Mouse (Mus musculus) E14TG2a.4 (cell line): ENCODE measurements around the gene Ugt1a10.

Experiments used
- CTCF ChIP-seq: conservative IDR thresholded peaks from 2 replicates; pipeline ENCODE4 v1.5.1; 2014; ENCODE audit warnings: low read length
- NANOG ChIP-seq: IDR thresholded peaks from 2 replicates; pipeline ENCODE4 v1.6.1; 2014; ENCODE audit warnings: borderline replicate concordance, low read length, mixed read lengths

DNA sequence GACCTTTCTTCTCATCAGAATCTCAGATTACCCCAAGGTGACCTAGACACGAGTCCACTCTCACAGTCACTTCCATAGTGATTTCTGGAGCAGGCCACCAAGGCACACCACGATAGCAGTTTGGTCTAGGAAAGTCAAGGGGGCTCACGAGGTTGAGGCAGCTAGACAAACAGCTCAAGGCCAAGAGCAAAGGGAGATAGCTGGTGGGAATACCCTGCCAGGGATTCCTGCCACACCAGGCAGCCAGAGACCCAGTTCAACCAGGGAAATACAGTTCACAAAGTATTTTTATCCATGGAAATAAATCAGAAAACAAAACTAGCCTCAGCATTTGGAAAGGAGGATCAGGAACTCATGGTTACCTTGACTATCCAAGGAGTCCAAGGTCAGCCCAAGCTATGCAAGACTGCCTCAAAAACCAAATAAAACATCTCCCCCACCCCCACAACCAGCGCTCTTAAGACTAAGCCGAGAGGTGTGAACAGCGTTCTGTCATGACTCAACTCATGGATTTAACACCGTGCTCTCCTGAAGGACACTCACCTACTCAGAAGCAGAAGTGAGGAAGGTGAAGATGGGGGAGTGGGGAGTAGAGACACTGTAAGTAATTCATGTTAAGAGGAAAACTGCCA, 209.2 kb downstream of the Ugt1a10 start:
- no peak for TF ChIP-seq CTCF
- TF ChIP-seq NANOG, result no peak
